Mouse (Mus musculus) MEL (cell line): Measurements from ENCODE around the gene Rsu1. TPM values are rescaled to one million over a fixed set of nuclear protein-coding genes. Genes with fewer than 3 reads are reported as not detected.

Experiments
- DNase-seq: peaks from one replicate; pipeline ENCODE4 v3.0.0; 2011; ENCODE audit warnings: low read depth, low spot score
- H3K27ac ChIP-seq: 2 replicates; pipeline ENCODE4 v1.5.1; 2012; ENCODE audit warnings: low read depth, mild to moderate bottlenecking, control low read depth, low read length, moderate library complexity; ENCODE audit not compliant: control insufficient read depth
- H3K27me3 ChIP-seq, 2 experiments: fragments of 150-350 bp in 1 of 2; sonication (generic) in 1 of 2; 2 replicates each; pipeline ENCODE4 v1.6.1; 2012; ENCODE audit warnings: low read length in 2 of 2, mild to moderate bottlenecking in 2 of 2, improper control_type of control experiment in 1 of 2, moderate library complexity in 1 of 2; ENCODE audit not compliant: insufficient read depth in 2 of 2, control insufficient read depth in 1 of 2
- H3K36me3 ChIP-seq, 2 experiments: 2 replicates each; pipeline ENCODE4 v1.6.1; 2012 to 2014; ENCODE audit warnings: low read length in 2 of 2, improper control_type of control experiment in 1 of 2, inconsistent platforms in 1 of 2, mild to moderate bottlenecking in 1 of 2; ENCODE audit not compliant: insufficient read depth in 2 of 2, control insufficient read depth in 1 of 2
- H3K4me1 ChIP-seq, 2 experiments: fragments of 150-350 bp in 1 of 2; sonication (generic) in 1 of 2; 2 replicates each; pipeline ENCODE4 v1.6.1; 2012; ENCODE audit warnings: low read length in 2 of 2, improper control_type of control experiment in 1 of 2, mild to moderate bottlenecking in 1 of 2; ENCODE audit not compliant: insufficient read depth in 2 of 2, control insufficient read depth in 1 of 2
- H3K4me3 ChIP-seq, 2 experiments: fragments of 150-350 bp in 1 of 2; sonication (generic) in 1 of 2; 2 replicates each; pipeline ENCODE4 v1.5.1; 2012; ENCODE audit warnings: low read depth in 2 of 2, low read length in 2 of 2, mild to moderate bottlenecking in 2 of 2, moderate library complexity in 2 of 2, control low read depth in 1 of 2, improper control_type of control experiment in 1 of 2; ENCODE audit not compliant: control insufficient read depth in 1 of 2, insufficient read depth in 1 of 2
- H3K79me2 ChIP-seq: 2 replicates; pipeline ENCODE4 v1.6.1; 2012; ENCODE audit warnings: mild to moderate bottlenecking, low read length, moderate library complexity; ENCODE audit not compliant: control insufficient read depth, poor library complexity, insufficient read depth
- H3K9ac ChIP-seq: 2 replicates; pipeline ENCODE4 v1.6.1; 2012; ENCODE audit warnings: low read depth, mild to moderate bottlenecking, control low read depth, low read length, moderate library complexity; ENCODE audit not compliant: control insufficient read depth, poor library complexity, severe bottlenecking
- H3K9me3 ChIP-seq: fragments of 150-350 bp; sonication (generic); replicated peaks from 2 replicates; pipeline ENCODE4 v1.6.1; 2012; ENCODE audit warnings: mild to moderate bottlenecking, low read length, improper control_type of control experiment, moderate library complexity; ENCODE audit not compliant: insufficient read depth
- ETS1 ChIP-seq: IDR thresholded peaks from 2 replicates; pipeline ENCODE4 v1.6.1; 2012; ENCODE audit warnings: low read depth, mild to moderate bottlenecking, inconsistent platforms, low read length, improper control_type of control experiment, moderate library complexity
- GATA1 ChIP-seq: IDR thresholded peaks from 2 replicates; pipeline ENCODE4 v1.6.1; 2011; ENCODE audit warnings: low read depth, low read length, improper control_type of control experiment
- JUND ChIP-seq: IDR thresholded peaks from 2 replicates; pipeline ENCODE4 v1.6.1; 2011; ENCODE audit warnings: low read depth, mild to moderate bottlenecking, improper control_type of control experiment, low read length
- MAZ ChIP-seq: IDR thresholded peaks from 2 replicates; pipeline ENCODE4 v1.6.1; 2012; ENCODE audit warnings: low read depth, mild to moderate bottlenecking, inconsistent platforms, low read length, improper control_type of control experiment
- MYB ChIP-seq: IDR thresholded peaks from 2 replicates; pipeline ENCODE4 v1.6.1; 2011; ENCODE audit warnings: mild to moderate bottlenecking, low read depth, low read length, improper control_type of control experiment
- NELFE ChIP-seq: IDR thresholded peaks from 2 replicates; pipeline ENCODE4 v1.6.1; 2011; ENCODE audit warnings: low read depth, low read length, improper control_type of control experiment
- RAD21 ChIP-seq: IDR thresholded peaks from 2 replicates; pipeline ENCODE4 v1.6.1; 2011; ENCODE audit warnings: mild to moderate bottlenecking, low read depth, low read length, improper control_type of control experiment
- SMC3 ChIP-seq: IDR thresholded peaks from 2 replicates; pipeline ENCODE4 v1.6.1; 2011; ENCODE audit warnings: low read depth, low read length, improper control_type of control experiment
- ZC3H11A ChIP-seq: IDR thresholded peaks from 2 replicates; pipeline ENCODE4 v1.6.1; 2012; ENCODE audit warnings: low read depth, mild to moderate bottlenecking, inconsistent platforms, low read length, improper control_type of control experiment
- polyA plus RNA-seq, 2 experiments: library from polyadenylated mRNA; stranded (reverse) in 1 of 2; unstranded in 1 of 2; fragments of >175 nt in 1 of 2; fragments of >200 nt in 1 of 2; gene quantifications; 2 replicates each; pipeline versions ENCODE4 v1.2.1 to v1.2.4; 2012; ENCODE audit warnings: low replicate concordance in 2 of 2, low read depth in 1 of 2; ENCODE audit not compliant: insufficient read length in 2 of 2, insufficient read depth in 1 of 2, missing spikeins in 1 of 2
- total RNA-seq: library from RNA; depleted of rRNA; stranded (reverse); fragments of 300-350 nt; gene quantifications from 2 replicates; pipeline ENCODE4 v1.2.3, GENCODE M21; 2012; rRNA removed

Rsu1 gene
- total and polyA plus RNA-seq, 3 experiments, result 58.1 to 81.9 TPM; not detected in 1

DNA sequence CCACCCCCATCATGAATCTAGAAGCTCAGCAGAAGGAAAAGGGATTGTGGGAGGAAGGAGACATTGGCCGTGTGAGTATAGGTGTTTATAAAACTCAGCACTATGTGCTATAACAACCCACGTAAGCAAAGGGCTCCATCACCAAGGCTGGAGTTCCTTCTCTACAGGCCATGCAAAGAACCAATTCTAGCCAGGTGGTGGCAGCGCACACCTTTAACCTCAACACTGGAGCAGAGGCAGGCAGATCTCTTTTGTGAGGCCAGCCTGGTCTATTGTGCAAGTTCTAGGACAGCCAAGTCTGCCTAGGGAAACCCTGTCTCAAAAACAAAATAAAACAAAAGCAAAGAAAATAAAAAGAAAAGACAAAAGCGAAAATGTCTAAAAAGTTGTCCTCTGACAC, 231.4 kb downstream of the Rsu1 start:
- no peak for DNase-seq
- Histone ChIP-seq H3K4me1 (no peaks in the 10 kb centered on the region), H3K4me3 (no peak overlapping the region), H3K9me3 (no peaks in the 10 kb centered on the region), H3K27me3 (no peaks in the 10 kb centered on the region), H3K36me3 (no peaks in the 10 kb centered on the region), H3K27ac (no peak overlapping the region), H3K9ac (no peak overlapping the region), H3K79me2 (no peaks in the 10 kb centered on the region)
- no peak for TF ChIP-seq MAZ
- no peak for TF ChIP-seq ZC3H11A
- TF ChIP-seq NELFE, result no peak
- peak; percentile 6 for TF ChIP-seq RAD21
- peak; percentile 29 for TF ChIP-seq SMC3
- no peak for TF ChIP-seq JUND
- no peak for TF ChIP-seq ETS1

DNA sequence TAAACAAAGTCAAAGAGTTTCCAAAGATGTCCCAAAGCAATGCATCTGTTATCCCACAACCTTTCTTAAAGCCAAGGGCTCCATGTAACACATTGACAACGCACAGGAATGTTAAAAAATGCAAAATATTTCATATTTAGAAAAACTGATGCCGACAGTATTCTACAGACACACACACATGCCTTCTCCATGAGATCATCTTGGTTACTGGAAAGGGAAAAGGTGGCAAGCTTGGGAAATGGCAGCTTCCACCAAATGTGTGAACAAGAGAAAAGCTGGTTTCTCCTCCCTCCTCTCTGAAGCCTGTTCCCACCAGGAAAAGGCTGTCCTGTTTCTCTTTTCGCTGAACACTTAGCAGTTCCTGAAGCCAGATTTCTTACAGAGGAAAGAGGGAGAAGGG, 232.4 kb downstream of the Rsu1 start:
- no peaks in the 10 kb centered on the region for H3K79me2 ChIP-seq
- TF ChIP-seq MYB (no peak), GATA1 (no peak)

More for the DNA sequence above, 232.4 kb downstream of the Rsu1 start:
- Histone ChIP-seq H3K27ac (no peak overlapping the region), H3K36me3 (no peaks in the 10 kb centered on the region), H3K4me3 (no peak overlapping the region), H3K4me1 (no peaks in the 10 kb centered on the region), H3K9ac (no peak overlapping the region), H3K9me3 (no peaks in the 10 kb centered on the region), H3K27me3 (no peaks in the 10 kb centered on the region)
- no peak for DNase-seq

Other genes with a start within 250 kb of the Rsu1 start
- gene Cubn, start 220.4 kb upstream of the Rsu1 start, total RNA-seq, result not detected in 2 replicates
- under 1 TPM in 1 of 2 experiments, not detected in 1; 0.03 TPM for gene Cubn, start 220.4 kb upstream of the Rsu1 start, polyA plus RNA-seq